Mouse (Mus musculus) myocyte (in vitro differentiated cells): ENCODE data around the gene Lrrc20.

ENCODE experiments used
- CEBPB ChIP-seq: IDR thresholded peaks from 2 replicates; pipeline ENCODE4 v1.6.1; 2011; ENCODE audit warnings: mild to moderate bottlenecking, moderate library complexity; ENCODE audit not compliant: poor library complexity, insufficient read depth, severe bottlenecking
- E2F4 ChIP-seq: IDR thresholded peaks from one replicate; pipeline ENCODE4 v1.6.1; 2011; ENCODE audit warnings: mild to moderate bottlenecking, control low read depth, moderate library complexity; ENCODE audit not compliant: insufficient read depth
- MAX ChIP-seq: IDR thresholded peaks from one replicate; pipeline ENCODE4 v1.6.1; 2011; ENCODE audit warnings: low read depth, mild to moderate bottlenecking, control low read depth
- MYOG ChIP-seq, 3 experiments: IDR thresholded peaks; one replicate each; pipeline ENCODE4 v1.6.1; 2011; ENCODE audit warnings: control low read depth in 2 of 3, low read depth in 2 of 3, mild to moderate bottlenecking in 2 of 3; ENCODE audit not compliant: insufficient read length in 2 of 3, control insufficient read depth in 1 of 3, insufficient read depth in 1 of 3
- POLR2A ChIP-seq: IDR thresholded peaks from one replicate; pipeline ENCODE4 v1.6.1; 2011; ENCODE audit warnings: low read depth, mild to moderate bottlenecking, control low read depth, moderate library complexity; ENCODE audit not compliant: insufficient read length
- POLR2AphosphoS2 ChIP-seq: IDR thresholded peaks from one replicate; pipeline ENCODE4 v1.6.1; 2011; ENCODE audit warnings: low read depth, control low read depth; ENCODE audit not compliant: insufficient read length
- REST ChIP-seq: IDR thresholded peaks from one replicate; pipeline ENCODE4 v1.6.1; 2011; ENCODE audit warnings: mild to moderate bottlenecking, control low read depth, moderate library complexity; ENCODE audit not compliant: insufficient read depth, insufficient read length
- SRF ChIP-seq: IDR thresholded peaks from one replicate; pipeline ENCODE4 v1.6.1; 2011; ENCODE audit warnings: low read depth; ENCODE audit not compliant: control insufficient read depth, insufficient read length
- TCF12 ChIP-seq: IDR thresholded peaks from one replicate; pipeline ENCODE4 v1.6.1; 2011; ENCODE audit warnings: mild to moderate bottlenecking, control low read depth; ENCODE audit not compliant: poor library complexity, insufficient read depth, severe bottlenecking
- TCF3 ChIP-seq: IDR thresholded peaks from one replicate; pipeline ENCODE4 v1.6.1; 2011; ENCODE audit warnings: low read depth, control low read depth; ENCODE audit not compliant: insufficient read length
- USF1 ChIP-seq: IDR thresholded peaks from one replicate; pipeline ENCODE4 v1.6.1; 2011; ENCODE audit warnings: low read depth, mild to moderate bottlenecking, control low read depth, moderate library complexity

DNA sequence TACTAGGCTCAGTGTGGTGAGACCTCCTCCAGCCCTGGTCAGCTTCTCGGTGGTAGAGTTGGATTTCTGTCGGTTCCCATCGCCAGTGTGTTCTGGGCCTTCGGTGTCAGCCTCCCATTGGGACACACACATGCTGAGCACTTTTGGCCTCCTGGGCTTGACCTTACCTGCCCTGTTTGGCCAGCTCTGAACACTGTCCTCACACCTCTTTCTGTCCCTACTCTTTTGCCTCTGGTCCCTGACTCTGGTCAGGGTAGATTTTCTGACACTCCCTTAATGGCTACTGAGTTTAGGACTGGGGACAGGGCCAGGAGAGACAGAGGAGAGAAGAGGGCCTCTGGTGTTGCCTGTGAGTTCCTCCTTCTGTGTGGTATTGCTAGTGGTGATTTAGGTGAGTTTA lies 4.3 kb downstream of the Lrrc20 start:
- TF ChIP-seq POLR2A (no peak), SRF (no peak), MYOG (IDR thresholded peaks at IDR 0.05; ENCODE audit: control insufficient read depth in 1 of 3, insufficient read depth in 1 of 3, insufficient read length in 2 of 3, low read depth in 2 of 3) (no peak), TCF12 (no peak), E2F4 (no peak), USF1 (no peak), MAX (no peak), POLR2AphosphoS2 (no peak), TCF3 (no peak), REST (no peak), CEBPB (no peak)
